Mouse (Mus musculus) heart, embryonic 10.5 days (tissue): ENCODE measurements around the gene Capn13. TPM values are rescaled to one million over a fixed set of nuclear protein-coding genes. Genes with fewer than 3 reads are reported as not detected.

Experiments used
- DNase-seq: peaks from one replicate; pipeline ENCODE4 v3.0.0-alpha.2; 2017; ENCODE audit warnings: low spot score
- H3K27ac ChIP-seq: fragments of 300-500 bp; sonication (generic); 2 replicates; pipeline ENCODE4 v1.5.1; 2016; ENCODE audit warnings: mild to moderate bottlenecking
- H3K27me3 ChIP-seq: fragments of 300-500 bp; sonication (generic); 2 replicates; pipeline ENCODE4 v1.6.1; 2016; ENCODE audit warnings: mild to moderate bottlenecking; ENCODE audit not compliant: poor library complexity, insufficient read depth, severe bottlenecking
- H3K36me3 ChIP-seq: fragments of 300-500 bp; sonication (generic); 2 replicates; pipeline ENCODE4 v1.6.1; 2016; ENCODE audit warnings: mild to moderate bottlenecking, moderate library complexity
- H3K4me1 ChIP-seq: fragments of 300-500 bp; sonication (generic); 2 replicates; pipeline ENCODE4 v1.6.1; 2016; ENCODE audit warnings: mild to moderate bottlenecking
- H3K4me3 ChIP-seq: fragments of 300-500 bp; sonication (generic); 2 replicates; pipeline ENCODE4 v1.5.1; 2016; ENCODE audit warnings: mild to moderate bottlenecking, moderate library complexity
- H3K9me3 ChIP-seq: fragments of 300-500 bp; sonication (generic); 2 replicates; pipeline ENCODE4 v1.6.1; 2016; ENCODE audit warnings: mild to moderate bottlenecking, moderate library complexity
- WGBS: fragments of 180-500 bp; shearing (Covaris S2); methylation state at CpG from one replicate; pipeline ENCODE4 v1.1.7; 2016; 5-methylcytosine and 5-hydroxymethylcytosine counted together
- polyA plus RNA-seq: library from polyadenylated mRNA; unstranded; fragments of >200 nt; fragmentation: Nextera tagmentation; extraction: Ambion mirVana; gene quantifications from 2 replicates; pipeline ENCODE4 v1.2.1, GENCODE M21; 2016

Capn13 gene
- polyA plus RNA-seq, 1 experiment from 2014 or later: not detected

GRCm38 (mm10) chr17:73389336-73389735, 11.3 kb downstream of the Capn13 start:
- Histone ChIP-seq H3K36me3 (no peaks in the 10 kb centered on the region), H3K4me1 (peaks cover 10% of the 10 kb centered on the region; the same call in 1 of the 2 replicates), H3K4me3 (no peak overlapping the region), H3K27ac (no peak overlapping the region), H3K9me3 (no peaks in the 10 kb centered on the region), H3K27me3 (no peaks in the 10 kb centered on the region)
- 82% methylated on average over 3 of the region's 3 CpGs for WGBS
- no peak for DNase-seq

- DNase-seq: no peak
- Histone ChIP-seq H3K9me3 (no peaks in the 10 kb centered on the region), H3K36me3 (no peaks in the 10 kb centered on the region), H3K27ac (no peak overlapping the region), H3K4me1 (0 out of 2 replicates have a peak, but pooled peaks cover under 1% of the 10 kb centered on the region), H3K4me3 (no peak overlapping the region), H3K27me3 (no peaks in the 10 kb centered on the region)
- WGBS: 75% methylated on average over 2 of the region's 2 CpGs
These were observed 14.1 kb downstream of the Capn13 start for GRCm38 (mm10) chr17:73386581-73386980.

- H3K4me1 ChIP-seq: no peaks in the 10 kb centered on the region
These were observed 14.7 kb downstream of the Capn13 start for GRCm38 (mm10) chr17:73385940-73386339.

GRCm38 (mm10) chr17:73382327-73383014, 18.2 kb downstream of the Capn13 start:
- no peaks in the 10 kb centered on the region for H3K36me3 ChIP-seq
- no peak overlapping the region for H3K4me3 ChIP-seq
- H3K4me1 ChIP-seq: no peaks in the 10 kb centered on the region
- H3K27ac ChIP-seq: no peak overlapping the region
- WGBS: 73% methylated on average over 9 of the region's 9 CpGs
- no peaks in the 10 kb centered on the region for H3K9me3 ChIP-seq
- DNase-seq: no peak
- no peaks in the 10 kb centered on the region for H3K27me3 ChIP-seq

More at GRCm38 (mm10) chr17:73385940-73386339, 14.7 kb downstream of the Capn13 start:
- Histone ChIP-seq H3K36me3 (no peaks in the 10 kb centered on the region), H3K9me3 (no peaks in the 10 kb centered on the region), H3K4me3 (no peak overlapping the region), H3K27me3 (no peaks in the 10 kb centered on the region), H3K27ac (no peak overlapping the region)
- WGBS: 72% methylated on average over 3 of the region's 3 CpGs
- DNase-seq: no peak

- no peaks in the 10 kb centered on the region for H3K36me3 ChIP-seq
- no peaks in the 10 kb centered on the region for H3K27me3 ChIP-seq
- no peak overlapping the region for H3K27ac ChIP-seq
- DNase-seq: no peak
- WGBS: 89% methylated on average over 3 of the region's 3 CpGs
- H3K4me1 ChIP-seq: no peaks in the 10 kb centered on the region
- no peaks in the 10 kb centered on the region for H3K9me3 ChIP-seq
- no peak overlapping the region for H3K4me3 ChIP-seq
These were observed 19.0 kb downstream of the Capn13 start for GRCm38 (mm10) chr17:73381681-73382080.

GRCm38 (mm10) chr17:73377778-73378484, 22.7 kb downstream of the Capn13 start:
- 69% methylated on average over 7 of the region's 7 CpGs for WGBS
- H3K27me3 ChIP-seq: no peaks in the 10 kb centered on the region
- no peaks in the 10 kb centered on the region for H3K4me1 ChIP-seq

GRCm38 (mm10) chr17:73367334-73367733, 33.3 kb downstream of the Capn13 start:
- Histone ChIP-seq H3K27me3 (no peaks in the 10 kb centered on the region), H3K36me3 (no peaks in the 10 kb centered on the region), H3K9me3 (no peaks in the 10 kb centered on the region), H3K27ac (no peak overlapping the region), H3K4me1 (no peaks in the 10 kb centered on the region), H3K4me3 (no peak overlapping the region)
- no peak for DNase-seq
- WGBS: 88% methylated on average over 3 of the region's 3 CpGs

More at GRCm38 (mm10) chr17:73377778-73378484, 22.7 kb downstream of the Capn13 start:
- no peaks in the 10 kb centered on the region for H3K36me3 ChIP-seq
- no peak overlapping the region for H3K4me3 ChIP-seq
- H3K9me3 ChIP-seq: no peaks in the 10 kb centered on the region
- no peak for DNase-seq
- no peak overlapping the region for H3K27ac ChIP-seq

GRCm38 (mm10) chr17:73361054-73361453, 39.6 kb downstream of the Capn13 start:
- Histone ChIP-seq H3K36me3 (no peaks in the 10 kb centered on the region), H3K27ac (no peak overlapping the region), H3K4me1 (no peaks in the 10 kb centered on the region), H3K27me3 (no peaks in the 10 kb centered on the region), H3K9me3 (no peaks in the 10 kb centered on the region), H3K4me3 (no peak overlapping the region)
- 77% methylated on average over 5 of the region's 5 CpGs for WGBS
- DNase-seq: no peak

GRCm38 (mm10) chr17:73343632-73344390, 56.9 kb downstream of the Capn13 start:
- no peak for DNase-seq
- H3K9me3 ChIP-seq: no peaks in the 10 kb centered on the region
- no peaks in the 10 kb centered on the region for H3K36me3 ChIP-seq
- no peak overlapping the region for H3K4me3 ChIP-seq
- no peak overlapping the region for H3K27ac ChIP-seq
- H3K27me3 ChIP-seq: peaks cover 4% of the 10 kb centered on the region; the same call in 1 of the 2 replicates
- WGBS: 80% methylated on average over 6 of the region's 6 CpGs
- no peaks in the 10 kb centered on the region for H3K4me1 ChIP-seq

- Histone ChIP-seq H3K27me3 (peaks cover 4% of the 10 kb centered on the region; the same call in 1 of the 2 replicates), H3K4me1 (no peaks in the 10 kb centered on the region), H3K4me3 (no peak overlapping the region), H3K27ac (no peak overlapping the region), H3K9me3 (no peaks in the 10 kb centered on the region), H3K36me3 (no peaks in the 10 kb centered on the region)
- DNase-seq: no peak
- WGBS: 80% methylated on average over 14 of the region's 14 CpGs
These were observed 58.0 kb downstream of the Capn13 start for GRCm38 (mm10) chr17:73342673-73343072.

- 85% methylated on average over 5 of the region's 5 CpGs for WGBS
- Histone ChIP-seq H3K36me3 (no peaks in the 10 kb centered on the region), H3K27me3 (peaks cover 14% of the 10 kb centered on the region; the same call in 1 of the 2 replicates), H3K9me3 (no peaks in the 10 kb centered on the region), H3K4me3 (no peak overlapping the region), H3K4me1 (0 out of 2 replicates have a peak, but pooled peaks cover 4% of the 10 kb centered on the region), H3K27ac (no peak overlapping the region)
- DNase-seq: no peak
These were observed 71.6 kb downstream of the Capn13 start for GRCm38 (mm10) chr17:73329071-73329470.

GRCm38 (mm10) chr17:73325314-73325713, 75.4 kb downstream of the Capn13 start:
- DNase-seq: no peak
- Histone ChIP-seq H3K27ac (no peak overlapping the region), H3K36me3 (no peaks in the 10 kb centered on the region), H3K9me3 (no peaks in the 10 kb centered on the region), H3K4me3 (no peak overlapping the region), H3K4me1 (0 out of 2 replicates have a peak, but pooled peaks cover 4% of the 10 kb centered on the region), H3K27me3 (peaks cover 14% of the 10 kb centered on the region; the same call in 1 of the 2 replicates)
- 48% methylated on average over 6 of the region's 6 CpGs for WGBS
